Mouse (Mus musculus) bone marrow, adult 2 months (tissue): Measurements from ENCODE around the gene Lpar4.

Experiments
- CTCF ChIP-seq: fragments of 200-500 bp; IDR thresholded peaks from 2 replicates; pipeline ENCODE4 v1.5.1; 2011; ENCODE audit warnings: low read length, control low read depth; ENCODE audit not compliant: control insufficient read depth, insufficient read depth
- POLR2A ChIP-seq: fragments of 200-500 bp; IDR thresholded peaks from 2 replicates; pipeline ENCODE4 v1.6.1; 2011; ENCODE audit warnings: low read depth, mild to moderate bottlenecking, control low read depth, low read length, borderline replicate concordance; ENCODE audit not compliant: control insufficient read depth

- no peak for TF ChIP-seq CTCF
- TF ChIP-seq POLR2A = no peak
These were observed 30.1 kb downstream of the Lpar4 start for GRCm38 (mm10) chrX:106950558-106950957.
